Mouse (Mus musculus) inflammation-experienced regulatory T-cells, adult 16 weeks (primary cell): ENCODE data around the gene Nkap. TPM values are rescaled to one million over a fixed set of nuclear protein-coding genes. Genes with fewer than 3 reads are reported as not detected.

Experiments used
- polyA plus RNA-seq: library from polyadenylated mRNA; unstranded; fragments of 100-300 nt; shearing (Covaris generic); gene quantifications from one replicate; pipeline ENCODE4 v1.2.1, GENCODE M21; 2017

Gene Nkap
- 28.6 TPM for polyA plus RNA-seq

GRCm38 (mm10) chrX:37126671-37127358, at the start of gene Nkap:
Gene Nkap, plus strand, starts transcription at chrX:37126795.

GRCm38 (mm10) chrX:37084927-37085660, 41.5 kb upstream of the Nkap start, which contains the start of gene Rpl39:
Gene Rpl39, minus strand, starts transcription at chrX:37085402.

DNA sequence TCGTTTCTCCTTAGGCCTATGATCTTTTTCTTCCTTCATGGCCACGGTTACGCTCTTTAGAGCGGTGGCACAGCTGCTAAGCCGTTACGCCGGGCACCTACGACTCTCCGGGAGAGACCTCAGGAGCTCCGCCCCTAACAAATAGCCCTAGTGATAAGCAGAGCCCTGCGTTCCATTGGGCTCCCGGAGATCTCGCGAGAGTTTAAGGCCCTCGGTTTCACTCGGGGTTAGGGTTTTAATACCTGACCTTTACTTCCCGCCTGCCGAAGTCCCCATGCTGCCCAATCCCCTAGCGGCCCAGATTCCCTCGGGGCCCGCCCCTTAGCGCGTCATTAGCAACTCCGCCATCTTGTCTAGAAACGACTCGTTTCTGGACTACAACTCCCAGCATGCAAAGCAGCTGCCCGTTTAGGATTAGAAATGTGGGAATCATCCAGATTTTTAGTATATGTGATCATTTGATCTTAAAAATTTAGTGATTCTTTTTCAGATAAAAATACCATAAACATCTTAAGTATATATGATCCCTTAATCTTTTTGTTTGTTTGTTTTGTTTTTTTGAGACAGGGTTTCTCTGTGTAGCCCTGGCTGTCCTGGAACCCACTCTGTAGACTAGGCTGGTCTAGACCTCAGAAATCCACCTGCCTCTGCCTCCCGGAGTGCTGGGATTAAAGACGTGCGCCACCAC, 16.3 kb upstream of the Nkap start, which contains the start of gene Upf3b:
Gene Upf3b (minus strand): TSS at position 130 of the 688 bp plus-strand sequence.

GRCm38 (mm10) chrX:37168742-37169141, 42.1 kb downstream of the Nkap start, which contains the start of gene Akap14:
Gene Akap14, minus strand, starts transcription at chrX:37168842.

GRCm38 (mm10) chrX:37191105-37191743, 64.6 kb downstream of the Nkap start, which contains the start of the genes Ndufa1 and Rnf113a1:
Gene Ndufa1, minus strand, starts transcription at chrX:37191163.
Gene Rnf113a1, plus strand, starts transcription at chrX:37191245.

Other genes with a start within 250 kb of the Nkap start
- 2.3 TPM for gene Nkrf, start 223.9 kb upstream of the Nkap start, polyA plus RNA-seq
- 154 TPM for gene Sept6, start 135.0 kb upstream of the Nkap start, polyA plus RNA-seq
- gene Sowahd, start 78.0 kb upstream of the Nkap start, polyA plus RNA-seq, result not detected
- gene Rpl39, start 41.4 kb upstream of the Nkap start, polyA plus RNA-seq, result 452 TPM
- gene Upf3b, start 16.5 kb upstream of the Nkap start, polyA plus RNA-seq, result 24.7 TPM
- 0.22 TPM for gene Akap14, start 42.0 kb downstream of the Nkap start, polyA plus RNA-seq
- gene Ndufa1, start 64.4 kb downstream of the Nkap start, polyA plus RNA-seq, result 231 TPM
- gene Rnf113a1, start 64.5 kb downstream of the Nkap start, polyA plus RNA-seq, result 13.8 TPM
- gene Gm9, start 84.2 kb downstream of the Nkap start, polyA plus RNA-seq, result not detected
- gene Rhox1, start 95.5 kb downstream of the Nkap start, polyA plus RNA-seq, result not detected
- gene Rhox2a, start 118.2 kb downstream of the Nkap start, polyA plus RNA-seq, result not detected
- not detected for gene Rhox3a, start 123.1 kb downstream of the Nkap start, polyA plus RNA-seq
- 0.28 TPM for gene Rhox4a, start 138.5 kb downstream of the Nkap start, polyA plus RNA-seq